Mouse (Mus musculus) embryonic fibroblast, embryonic 13.5 days (primary cell): ENCODE measurements around the gene Prox1. TPM values are rescaled to one million over a fixed set of nuclear protein-coding genes. Genes with fewer than 3 reads are reported as not detected.

Source experiments
- H3K27ac ChIP-seq: 2 replicates; pipeline ENCODE4 v1.5.1; 2012; ENCODE audit warnings: low read length, control low read depth, inconsistent platforms; ENCODE audit not compliant: insufficient read depth
- H3K4me1 ChIP-seq: 2 replicates; pipeline ENCODE4 v1.6.1; 2011; ENCODE audit warnings: low read length; ENCODE audit not compliant: control insufficient read depth, insufficient read depth
- H3K4me3 ChIP-seq: 2 replicates; pipeline ENCODE4 v1.5.1; 2011; ENCODE audit warnings: mild to moderate bottlenecking, control low read depth, low read length; ENCODE audit not compliant: insufficient read depth
- CTCF ChIP-seq: IDR thresholded peaks from 2 replicates; pipeline ENCODE4 v1.5.1; 2011; ENCODE audit warnings: mild to moderate bottlenecking, control low read depth, low read length, moderate library complexity, borderline replicate concordance; ENCODE audit not compliant: insufficient read depth
- POLR2A ChIP-seq: IDR thresholded peaks from 2 replicates; pipeline ENCODE4 v1.6.1; 2011; ENCODE audit warnings: low read depth, mild to moderate bottlenecking, control low read depth, low read length, moderate library complexity
- polyA plus RNA-seq: library from polyadenylated mRNA; stranded (reverse); fragments of >200 nt; gene quantifications from 2 replicates; pipeline ENCODE4 v1.2.4, GENCODE M21; 2011; ENCODE audit warnings: low read depth; ENCODE audit not compliant: missing spikeins, insufficient read length

The Prox1 gene
- polyA plus RNA-seq, 1 experiment, result 0.23 TPM

DNA sequence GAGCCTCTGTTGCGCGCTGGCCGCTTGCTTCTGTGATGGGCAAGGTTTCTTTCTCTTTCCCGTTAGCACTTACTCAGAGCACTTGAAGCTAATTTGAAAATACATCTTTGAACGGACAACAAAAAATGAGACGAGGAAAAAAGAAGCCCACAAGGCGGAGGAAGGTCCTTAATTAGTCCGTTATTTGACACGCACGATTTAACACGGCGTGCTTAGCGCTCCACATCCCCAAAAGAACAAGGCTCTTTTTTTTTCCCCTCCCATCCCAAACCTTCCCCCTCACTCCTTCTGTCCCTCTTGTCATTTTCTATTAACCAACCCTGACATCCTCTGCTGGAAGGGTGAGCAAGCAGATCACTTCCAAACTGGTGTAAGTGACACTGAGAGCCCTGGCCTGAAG lies 21.5 kb upstream of the Prox1 start:
- TF ChIP-seq POLR2A, result no peak
- no peaks in the 10 kb centered on the region for H3K4me1 ChIP-seq
- no peak overlapping the region for H3K27ac ChIP-seq
- no peak overlapping the region for H3K4me3 ChIP-seq

DNA sequence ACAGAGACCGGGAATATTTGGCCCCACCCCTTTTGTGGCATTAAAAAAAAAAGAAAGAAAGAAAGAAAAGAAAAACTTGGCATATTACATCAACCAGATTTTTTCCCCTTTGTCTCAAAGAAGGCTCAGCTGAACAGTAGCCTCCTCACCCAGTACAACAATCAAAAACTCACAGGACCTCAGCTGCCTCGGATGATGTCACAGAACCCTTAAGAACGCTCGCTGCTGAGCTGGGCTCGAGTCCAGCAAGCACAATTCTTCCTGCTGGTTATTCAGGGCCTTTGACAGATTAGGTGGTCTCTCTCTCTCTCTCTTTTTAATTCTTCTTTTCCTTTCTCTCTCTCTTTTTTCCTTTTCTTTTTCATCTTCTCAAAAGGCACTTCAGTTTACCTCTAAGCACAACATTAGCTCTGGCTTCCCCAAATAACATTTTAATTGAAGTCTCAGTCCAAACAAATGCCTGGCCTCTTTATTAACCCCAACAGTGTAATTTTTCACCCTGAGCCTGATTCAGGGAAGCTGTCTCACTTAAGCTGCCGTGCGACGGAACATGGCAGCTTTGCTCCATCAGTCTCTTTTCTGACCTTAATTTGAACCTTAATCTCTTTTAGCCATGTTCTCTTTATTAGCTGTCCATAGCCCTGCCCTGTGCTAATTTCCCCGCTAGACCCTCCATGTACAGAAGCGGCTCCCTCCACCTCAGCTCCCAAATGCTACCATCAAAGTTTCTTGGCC lies 19.9 kb upstream of the Prox1 start:
- H3K4me1 ChIP-seq, result no peaks in the 10 kb centered on the region
- TF ChIP-seq POLR2A, result no peak
- TF ChIP-seq CTCF, result no peak
- no peak overlapping the region for H3K4me3 ChIP-seq
- H3K27ac ChIP-seq, result no peak overlapping the region

- no peak overlapping the region for H3K4me3 ChIP-seq
- no peaks in the 10 kb centered on the region for H3K4me1 ChIP-seq
- TF ChIP-seq POLR2A, result no peak
- TF ChIP-seq CTCF, result no peak
- no peak overlapping the region for H3K27ac ChIP-seq
Observed at GRCm38 (mm10) chr1:190189125-190189524, 18.6 kb upstream of the Prox1 start.

DNA sequence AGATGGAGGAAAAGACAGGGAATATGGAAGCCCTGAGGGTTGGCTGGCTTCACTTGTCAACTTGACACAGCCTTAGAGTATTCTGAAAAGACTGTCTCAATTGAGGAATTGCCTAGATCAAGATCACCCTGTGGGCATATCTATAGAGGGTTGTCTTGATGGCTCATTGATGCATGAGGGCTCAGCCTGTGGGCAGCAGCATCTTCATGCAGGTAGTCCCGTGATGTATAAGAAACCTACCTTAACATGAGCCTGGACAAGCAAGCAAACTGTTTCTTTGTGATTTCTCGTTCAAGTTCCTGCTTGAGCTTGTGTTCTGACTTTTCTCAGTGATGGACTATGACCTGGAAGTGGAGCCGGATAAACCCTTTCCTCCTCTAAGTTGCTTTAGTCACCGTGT lies 15.8 kb upstream of the Prox1 start:
- Histone ChIP-seq H3K27ac (no peak overlapping the region), H3K4me1 (no peaks in the 10 kb centered on the region), H3K4me3 (no peak overlapping the region)
- TF ChIP-seq CTCF (no peak), POLR2A (no peak)

DNA sequence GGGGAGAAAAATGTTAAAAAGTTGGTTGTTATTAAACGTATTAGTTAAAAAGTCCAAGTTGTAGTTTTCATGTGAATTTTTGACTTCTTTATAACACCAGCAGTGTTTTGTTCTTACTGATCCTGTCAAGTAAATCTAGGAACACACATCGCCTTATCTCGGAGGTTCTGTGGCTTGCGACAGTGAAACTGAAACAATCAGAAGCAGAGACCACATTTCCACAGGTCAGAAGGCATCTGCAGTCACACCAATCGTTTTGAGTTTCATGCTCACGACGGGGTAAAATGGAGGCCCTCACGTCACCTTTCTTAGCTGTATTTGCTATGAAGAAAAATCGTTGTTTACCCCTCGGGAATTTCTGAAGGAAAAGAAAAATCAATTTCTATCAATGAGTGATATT lies 14.8 kb upstream of the Prox1 start:
- H3K4me3 ChIP-seq, result no peak overlapping the region
- no peaks in the 10 kb centered on the region for H3K4me1 ChIP-seq
- TF ChIP-seq CTCF (no peak), POLR2A (no peak)
- H3K27ac ChIP-seq, result no peak overlapping the region

DNA sequence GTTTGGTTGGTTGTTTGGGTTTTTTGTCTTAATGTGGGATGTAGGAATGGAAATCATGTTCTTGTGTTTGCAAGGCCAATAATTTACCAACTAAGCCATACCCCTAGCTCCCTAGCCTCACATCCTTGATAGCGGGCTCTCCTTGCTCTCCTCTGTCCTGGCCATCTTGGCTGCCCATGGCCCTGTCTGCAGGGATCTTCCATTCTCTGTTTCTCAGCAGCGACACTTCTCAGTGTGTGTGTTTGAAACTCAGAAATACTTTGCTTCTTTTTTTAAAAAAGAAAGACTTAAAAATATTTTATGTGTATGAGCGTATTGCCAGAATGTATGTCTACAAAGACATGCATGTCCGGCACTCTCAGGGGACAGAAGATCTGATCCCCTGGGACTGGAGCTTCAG lies 13.1 kb upstream of the Prox1 start:
- Histone ChIP-seq H3K4me1 (no peaks in the 10 kb centered on the region), H3K4me3 (no peak overlapping the region), H3K27ac (no peak overlapping the region)
- no peak for TF ChIP-seq CTCF

DNA sequence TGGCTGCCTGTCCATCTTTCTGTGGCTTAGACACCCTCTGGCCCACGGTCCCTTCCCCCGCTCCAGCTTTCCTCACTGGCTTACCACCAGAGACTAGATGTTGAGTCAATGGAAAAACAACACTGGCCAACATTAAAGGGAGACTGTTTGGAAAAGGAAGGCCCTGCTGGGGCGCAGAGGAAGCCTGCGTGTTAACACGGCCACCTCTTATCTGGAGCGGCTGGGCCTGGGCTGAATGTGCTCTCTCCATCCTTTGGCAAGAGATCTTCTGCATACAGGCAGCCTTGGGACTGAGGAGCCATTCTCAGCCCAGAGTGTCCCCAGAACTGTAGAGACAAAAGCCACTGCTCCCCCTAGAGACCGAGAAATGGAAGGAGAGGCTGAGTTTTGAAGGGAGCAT lies 11.3 kb upstream of the Prox1 start:
- TF ChIP-seq CTCF, result no peak
- no peak for TF ChIP-seq POLR2A
- Histone ChIP-seq H3K27ac (no peak overlapping the region), H3K4me3 (no peak overlapping the region), H3K4me1 (no peaks in the 10 kb centered on the region)

- TF ChIP-seq POLR2A (no peak), CTCF (no peak)
- Histone ChIP-seq H3K27ac (no peak overlapping the region), H3K4me1 (no peaks in the 10 kb centered on the region), H3K4me3 (no peak overlapping the region)
Observed at GRCm38 (mm10) chr1:190180861-190181260, 10.3 kb upstream of the Prox1 start.

DNA sequence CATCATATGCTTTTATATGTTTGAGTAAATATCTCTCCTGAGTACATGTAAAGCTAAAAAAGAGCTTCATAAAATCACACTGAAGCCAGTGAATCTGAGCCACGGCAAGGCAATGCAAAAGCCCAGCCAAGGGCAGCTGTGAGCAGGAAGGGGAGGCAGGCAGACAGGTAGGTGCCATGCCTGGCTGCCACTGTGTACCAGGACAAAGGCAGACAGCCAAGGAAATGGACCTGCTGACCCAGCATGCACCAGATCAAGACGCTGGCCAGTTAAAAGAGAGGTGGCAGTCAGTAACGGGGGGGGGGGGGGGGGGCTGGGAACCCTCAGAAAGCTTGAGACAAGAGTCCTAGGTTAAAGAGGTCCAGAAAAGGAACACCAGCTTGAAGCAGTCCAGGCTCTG lies 6.4 kb upstream of the Prox1 start:
- Histone ChIP-seq H3K27ac (no peak overlapping the region), H3K4me1 (no peaks in the 10 kb centered on the region), H3K4me3 (no peak overlapping the region)
- no peak for TF ChIP-seq POLR2A

DNA sequence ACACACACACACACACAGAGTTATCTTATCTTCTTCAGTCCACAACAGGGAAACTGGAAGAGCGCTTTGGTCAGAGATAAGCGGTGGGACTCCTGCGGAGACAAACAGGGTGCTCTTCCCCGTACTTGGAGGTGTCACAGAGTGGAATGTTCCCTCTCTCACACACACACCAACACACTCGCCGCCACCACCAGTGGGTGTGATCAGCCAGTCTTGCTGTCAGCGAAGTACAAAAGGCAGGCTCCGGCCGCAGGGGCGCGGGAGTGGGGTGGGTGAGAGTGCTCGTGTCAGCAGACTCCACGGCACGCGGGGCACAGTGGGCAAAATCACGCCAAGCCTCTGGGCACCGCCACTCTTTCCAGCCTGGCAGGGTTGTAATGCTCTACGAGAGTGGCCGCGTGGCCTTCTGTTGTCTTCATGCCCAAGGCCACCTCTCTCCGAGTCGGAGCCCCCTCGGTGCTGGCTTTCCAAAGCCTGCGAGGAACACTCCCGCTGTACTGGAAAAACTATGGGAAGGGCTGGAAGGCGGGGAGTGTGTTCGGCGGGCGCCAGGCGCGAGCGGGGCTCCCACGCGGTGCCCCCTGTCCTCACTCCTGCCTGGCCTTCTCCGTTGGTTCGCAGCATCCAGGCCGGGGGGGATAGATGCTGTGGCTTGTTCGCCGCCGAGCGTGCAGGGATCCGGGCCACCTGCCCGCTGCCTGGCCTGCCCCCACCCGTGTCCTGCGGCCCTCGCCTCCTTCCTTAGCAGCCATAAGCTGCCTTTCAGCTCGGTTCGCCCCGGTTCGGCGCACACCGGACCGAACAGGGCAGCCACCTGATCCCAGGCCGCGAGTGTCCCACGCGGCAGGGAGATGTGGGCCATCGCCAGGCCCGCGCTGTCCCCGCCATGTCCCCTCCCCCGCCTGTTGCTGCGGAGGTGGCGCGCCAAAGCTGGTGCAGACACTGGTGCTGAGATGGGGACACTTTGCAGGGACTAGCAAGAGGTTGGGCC lies 4.5 kb upstream of the Prox1 start:
- Histone ChIP-seq H3K27ac (no peak overlapping the region), H3K4me3 (no peak overlapping the region), H3K4me1 (no peaks in the 10 kb centered on the region)
- TF ChIP-seq POLR2A (no peak), CTCF (no peak)

GRCm38 (mm10) chr1:190174231-190174630 lies 3.7 kb upstream of the Prox1 start:
- no peak overlapping the region for H3K27ac ChIP-seq
- TF ChIP-seq CTCF (no peak), POLR2A (no peak)
- no peak overlapping the region for H3K4me3 ChIP-seq
- no peaks in the 10 kb centered on the region; the same call in 1 of the 2 replicates for H3K4me1 ChIP-seq
